Mouse (Mus musculus) megakaryocyte, embryonic 14.5 days (primary cell): ENCODE data around the gene Tab1.

ENCODE experiments used
- FLI1 ChIP-seq: IDR thresholded peaks from 2 replicates; pipeline ENCODE4 v1.6.1; 2012; ENCODE audit warnings: low read length, inconsistent platforms, mixed read lengths
- GATA1 ChIP-seq: IDR thresholded peaks from 3 replicates; pipeline ENCODE4 v1.6.1; 2012; ENCODE audit warnings: mixed read lengths, low read length, inconsistent platforms, borderline replicate concordance

DNA sequence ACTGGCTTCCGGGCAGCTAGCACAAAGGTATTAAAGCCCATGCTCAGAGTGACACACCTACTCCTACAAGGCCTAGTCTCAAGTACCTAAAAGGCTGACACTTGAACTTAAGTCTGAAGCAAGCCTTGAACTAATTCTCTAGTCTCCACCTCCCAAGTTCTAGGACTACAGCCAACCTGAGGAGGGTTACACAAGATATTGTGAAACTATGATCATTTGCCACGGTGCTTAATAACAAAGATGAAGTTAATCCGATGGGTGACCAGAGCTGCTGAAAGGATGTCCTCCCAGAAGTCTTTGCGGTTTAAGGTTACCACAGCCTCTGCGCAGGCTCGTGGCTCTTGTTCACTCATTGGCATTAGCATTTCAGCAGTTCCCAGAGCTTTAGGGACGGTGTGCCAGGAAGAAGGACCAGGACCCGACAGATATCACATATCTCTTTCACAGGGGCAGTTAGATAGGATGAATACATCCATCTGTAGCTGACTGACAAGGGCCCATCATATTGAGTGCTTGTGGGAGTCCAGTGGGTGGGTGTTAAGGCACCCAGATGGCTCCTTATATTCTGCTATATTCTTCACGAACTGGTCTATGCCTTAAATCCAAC, 45.4 kb upstream of the Tab1 start:
- TF ChIP-seq GATA1 (no peak), FLI1 (no peak)
